Mouse (Mus musculus) ES-Bruce4 (cell line): ENCODE results near the gene Paqr7.

ENCODE experiments used
- CTCF ChIP-seq: IDR thresholded peaks from one replicate; pipeline ENCODE4 v1.8.1; 2011; ENCODE audit warnings: low read depth, low read length
- POLR2A ChIP-seq: IDR thresholded peaks from one replicate; pipeline ENCODE4 v1.8.1; 2011; ENCODE audit warnings: low read length; ENCODE audit not compliant: insufficient read depth

DNA sequence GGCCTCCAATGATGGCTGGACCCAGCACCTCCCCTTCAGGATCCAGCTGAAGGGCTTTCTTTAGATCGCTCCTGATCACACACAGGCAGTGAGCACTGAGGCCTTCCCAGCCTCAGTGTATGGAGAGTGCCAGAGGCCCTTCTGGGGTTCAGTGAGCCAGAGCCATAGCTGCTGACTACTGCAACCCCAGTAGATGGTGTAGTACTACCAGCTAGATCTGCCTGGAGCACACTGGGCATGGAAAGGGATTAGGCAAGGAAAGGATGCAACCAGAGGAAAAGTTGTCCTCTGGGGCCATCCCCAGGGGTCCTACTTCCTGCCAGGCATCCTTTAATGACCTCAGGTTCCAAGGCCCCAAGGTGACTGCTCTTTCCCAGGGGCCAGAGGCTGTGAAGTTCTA lies 57.1 kb downstream of the Paqr7 start:
- TF ChIP-seq CTCF (no peak), POLR2A (no peak)
